19 mouse cellular contexts compared by ENCODE assay signal in the genomic region with DNA sequence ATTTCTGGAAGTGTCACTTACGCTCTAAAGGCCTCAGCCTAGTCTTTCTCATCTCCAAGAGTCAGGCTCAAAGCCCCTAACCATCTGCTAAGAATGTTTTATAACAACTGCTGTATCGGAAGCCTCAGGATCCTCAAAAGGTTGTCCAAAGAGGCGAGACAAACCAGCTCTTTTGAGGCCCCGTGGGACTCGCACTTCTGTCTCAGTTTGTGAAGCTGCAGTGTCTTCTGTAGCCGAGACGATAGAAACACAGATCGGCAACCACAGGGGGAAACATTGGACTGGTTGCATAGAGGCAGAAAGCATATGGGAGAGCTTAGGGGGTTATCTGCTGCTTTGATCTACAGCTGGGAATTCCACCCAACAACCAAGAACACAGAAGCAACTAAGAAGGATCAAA.
"Had no signal": no experiment of that assay in that cellular context is flagged by ENCODE, and none has a peak within 500 bp of the region (broad histone marks: within the 10 kb centered on the region; RNA-seq: fewer than 3 reads in every experiment).

No protein-coding gene starts in this region.

- H3K9me3 ChIP-seq: kidney, embryonic 15.5 days; limb, embryonic 13.5 days; midbrain, embryonic 13.5 days had no signal

- H3K36me3 ChIP-seq: kidney, embryonic 15.5 days; limb, embryonic 13.5 days; midbrain, embryonic 13.5 days had no signal

- H3K27me3 ChIP-seq: kidney, embryonic 15.5 days; limb, embryonic 13.5 days; midbrain, embryonic 13.5 days had no signal

- H3K4me3 ChIP-seq: kidney, embryonic 15.5 days; limb, embryonic 13.5 days; midbrain, embryonic 13.5 days had no signal

- ATAC-seq: liver, postnatal 0 days; lung, postnatal 0 days; midbrain, embryonic 13.5 days had no signal

- DNase-seq: kidney, adult 11 months; kidney, adult 8-10 months; kidney, postnatal 10 days; kidney, postnatal 36 days; left cerebral cortex, postnatal 4 days; liver, postnatal 0 days; right cerebral cortex, postnatal 14 days; right cerebral cortex, postnatal 4 days; thymus, adult 2 months; thymus, postnatal 25 days had no signal

- H3K9ac ChIP-seq: kidney, embryonic 15.5 days; limb, embryonic 13.5 days; liver, embryonic 14.5 days; liver, postnatal 0 days; lung, embryonic 14.5 days; midbrain, embryonic 13.5 days had no signal

- H3K4me2 ChIP-seq: kidney, embryonic 15.5 days; limb, embryonic 13.5 days; liver, embryonic 11.5 days; lung, embryonic 14.5 days; midbrain, embryonic 13.5 days had no signal

- H3K27ac ChIP-seq: kidney, embryonic 15.5 days; limb, embryonic 13.5 days; liver, embryonic 14.5 days; macrophage; midbrain, embryonic 13.5 days; stomach, postnatal 0 days had no signal

- H3K4me1 ChIP-seq: midbrain, embryonic 13.5 days had no signal
